Mouse (Mus musculus) R1 (cell line): ENCODE results near the gene Tcf7l2.

ENCODE experiments used
- DNase-seq: peaks from one replicate; pipeline ENCODE4 v3.0.0-alpha.2; 2018; ENCODE audit warnings: low read depth, low spot score

Tcf7l2 gene

GRCm38 (mm10) chr19:55756707-55757106 lies 15.1 kb downstream of the Tcf7l2 start:
- DNase-seq = no peak

DNA sequence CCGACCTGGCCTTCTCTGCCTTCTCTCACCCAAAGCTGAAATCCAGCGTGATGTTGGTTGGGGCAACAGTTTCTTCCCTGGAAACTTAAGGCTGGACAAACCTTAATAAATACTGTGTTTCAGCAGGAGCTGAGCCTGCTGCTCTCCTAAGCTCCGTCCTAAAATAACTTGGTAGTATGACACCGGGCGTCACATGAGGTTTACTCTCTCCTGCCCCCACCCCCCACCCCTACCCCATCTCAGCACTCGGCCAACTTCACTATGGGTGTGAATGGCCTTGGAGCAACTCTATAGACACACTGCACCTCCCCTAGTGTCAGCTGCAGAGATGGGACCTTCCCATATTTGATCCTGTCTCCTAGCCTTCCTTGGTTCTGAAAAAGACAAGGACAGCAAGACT lies 15.8 kb downstream of the Tcf7l2 start:
- DNase-seq = no peak

GRCm38 (mm10) chr19:55758158-55758557 lies 16.5 kb downstream of the Tcf7l2 start:
- no peak for DNase-seq

DNA sequence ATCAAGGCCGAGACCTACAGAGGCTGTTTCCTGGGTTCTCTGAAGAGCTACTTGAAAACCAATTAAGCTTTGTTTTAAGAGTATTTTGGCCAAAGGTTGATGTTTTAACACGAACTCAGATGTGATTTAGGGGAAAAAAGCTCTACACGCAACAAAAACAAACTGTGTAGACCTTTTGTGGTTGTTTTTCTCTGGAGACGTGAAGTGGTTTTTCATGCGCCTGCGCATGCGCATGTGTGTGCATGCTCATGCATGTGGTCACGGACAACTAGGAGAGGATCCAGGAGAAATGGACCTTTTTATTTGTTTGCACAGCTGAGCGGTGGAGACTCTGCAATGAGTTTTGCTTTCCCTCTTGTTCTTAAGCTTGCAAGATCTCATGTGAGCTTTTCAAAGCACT lies 17.4 kb downstream of the Tcf7l2 start:
- DNase-seq = no peak

DNA sequence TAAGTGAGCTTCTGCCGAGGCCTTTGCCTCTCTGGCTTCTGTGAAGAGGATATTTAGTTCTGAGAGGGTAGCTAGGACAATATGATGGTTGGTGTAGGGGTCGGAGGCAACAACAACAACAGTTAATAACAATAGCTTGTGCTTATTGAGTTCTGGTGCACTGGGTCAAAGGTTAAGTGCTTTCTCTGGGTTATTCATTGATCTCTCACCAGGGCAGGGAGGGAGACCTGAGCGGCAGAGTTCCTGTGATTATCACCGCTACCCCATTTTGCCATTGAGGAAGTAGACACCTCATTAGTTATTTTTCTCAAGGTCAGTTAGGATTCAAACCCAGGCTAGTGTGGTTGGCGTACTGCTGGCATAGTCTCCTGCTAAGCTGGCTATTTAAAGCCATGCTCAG lies 19.5 kb downstream of the Tcf7l2 start:
- no peak for DNase-seq

DNA sequence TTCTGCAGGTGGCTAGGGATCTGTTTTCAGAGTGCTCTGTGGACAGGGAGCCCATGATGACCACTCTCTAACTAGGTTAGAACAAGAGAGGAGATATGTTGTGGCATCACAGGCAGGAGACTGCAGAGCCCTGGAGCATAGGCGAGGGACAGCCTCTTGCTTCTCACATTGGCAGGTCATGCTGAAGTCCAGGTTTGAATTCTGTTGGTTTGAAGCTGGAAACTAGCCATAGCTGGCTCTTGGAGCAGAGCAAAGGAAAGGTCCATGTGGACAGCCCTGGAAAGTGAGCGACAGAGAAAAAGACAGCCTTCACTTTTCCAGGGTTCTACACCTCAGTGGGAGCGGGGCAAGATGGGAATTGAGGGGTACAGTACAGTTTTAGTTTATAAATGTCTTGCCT lies 20.6 kb downstream of the Tcf7l2 start:
- DNase-seq = no peak

GRCm38 (mm10) chr19:55765814-55766213 lies 24.2 kb downstream of the Tcf7l2 start:
- DNase-seq = no peak

DNA sequence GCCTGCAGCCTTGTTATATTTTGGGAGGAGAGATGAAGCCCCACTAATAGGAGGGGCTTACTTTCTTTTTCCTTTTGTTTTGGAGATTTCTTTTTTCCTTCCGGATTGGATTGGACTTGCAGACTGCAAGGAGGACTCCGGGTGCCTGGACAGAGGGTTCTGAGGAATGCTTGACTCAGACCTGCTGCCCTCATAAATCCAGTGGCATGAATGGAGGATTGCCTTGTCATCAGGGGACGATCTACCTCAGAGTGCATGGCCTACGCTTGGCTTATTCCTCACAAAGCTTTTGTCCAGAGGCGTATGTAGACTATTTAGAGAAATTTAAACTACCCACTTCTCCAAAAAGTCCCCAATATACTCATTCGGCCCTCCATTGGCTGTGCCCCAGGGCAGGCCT lies 25.5 kb downstream of the Tcf7l2 start:
- no peak for DNase-seq

- DNase-seq = no peak
These were observed 26.0 kb downstream of the Tcf7l2 start for GRCm38 (mm10) chr19:55767579-55767978.

- DNase-seq = no peak
These were observed 26.6 kb downstream of the Tcf7l2 start for GRCm38 (mm10) chr19:55768246-55768645.

DNA sequence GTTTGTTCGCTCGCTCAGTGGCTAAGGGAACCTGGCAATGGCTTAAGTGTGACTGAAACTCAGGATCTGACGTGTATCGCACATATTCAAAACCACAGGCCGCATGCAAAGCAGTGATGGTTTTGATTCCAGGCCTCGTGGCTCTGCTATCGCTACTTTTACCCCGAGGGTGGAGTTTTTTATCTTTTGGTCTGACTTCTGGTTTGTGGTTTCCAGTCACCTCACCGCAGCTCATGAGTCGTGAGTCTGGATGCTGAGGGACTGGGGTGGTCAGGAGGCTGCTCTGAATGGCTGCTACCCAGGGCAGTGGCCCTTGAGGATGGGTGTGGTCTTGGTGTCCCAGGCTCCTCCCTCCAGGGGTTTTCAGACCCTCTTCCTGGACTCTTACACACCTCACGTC lies 27.3 kb downstream of the Tcf7l2 start:
- DNase-seq = no peak

DNA sequence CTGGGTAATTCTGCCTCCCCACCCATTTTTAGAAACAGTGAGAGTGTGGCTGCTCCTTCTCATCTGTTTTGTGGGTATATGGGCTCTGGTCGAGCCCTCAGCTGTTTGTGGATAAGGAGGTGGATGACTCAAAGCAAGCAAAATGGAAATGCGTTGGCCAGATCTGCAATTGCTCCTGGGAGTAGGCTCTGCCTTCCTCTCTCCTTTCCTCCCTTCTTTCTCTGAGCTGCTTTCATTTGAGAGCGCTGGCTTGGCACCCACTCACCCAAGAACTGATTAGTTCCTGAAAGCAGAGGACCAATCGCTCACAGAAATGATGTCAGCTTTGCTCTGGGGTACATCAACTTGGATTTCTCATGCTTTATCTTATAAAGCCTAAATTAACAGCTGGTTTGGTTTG lies 32.7 kb downstream of the Tcf7l2 start:
- DNase-seq = no peak

GRCm38 (mm10) chr19:55774824-55775223 lies 33.2 kb downstream of the Tcf7l2 start:
- no peak for DNase-seq

- DNase-seq = no peak
These were observed 38.3 kb downstream of the Tcf7l2 start for GRCm38 (mm10) chr19:55779871-55780270.

DNA sequence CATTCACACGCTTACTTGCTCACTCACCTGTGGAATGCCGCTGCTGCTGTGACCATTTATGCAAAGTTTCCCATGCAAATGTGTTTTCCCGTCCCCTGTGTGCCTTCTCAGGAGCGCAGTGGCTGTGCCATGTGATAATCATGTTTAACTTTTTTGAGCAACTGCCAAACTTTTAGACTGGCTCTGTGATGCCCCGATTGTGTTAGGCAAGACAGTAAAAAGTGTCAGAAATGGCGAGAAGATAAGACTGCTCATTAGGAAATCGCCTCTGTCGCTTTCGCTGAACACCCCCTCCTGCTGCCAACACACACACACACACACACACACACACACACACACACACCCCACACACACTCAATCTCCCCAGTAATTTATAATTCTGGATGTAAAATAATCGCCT lies 39.5 kb downstream of the Tcf7l2 start:
- peak; percentile 29 for DNase-seq

- no peak for DNase-seq
These were observed 40.1 kb downstream of the Tcf7l2 start for GRCm38 (mm10) chr19:55781681-55782080.

DNA sequence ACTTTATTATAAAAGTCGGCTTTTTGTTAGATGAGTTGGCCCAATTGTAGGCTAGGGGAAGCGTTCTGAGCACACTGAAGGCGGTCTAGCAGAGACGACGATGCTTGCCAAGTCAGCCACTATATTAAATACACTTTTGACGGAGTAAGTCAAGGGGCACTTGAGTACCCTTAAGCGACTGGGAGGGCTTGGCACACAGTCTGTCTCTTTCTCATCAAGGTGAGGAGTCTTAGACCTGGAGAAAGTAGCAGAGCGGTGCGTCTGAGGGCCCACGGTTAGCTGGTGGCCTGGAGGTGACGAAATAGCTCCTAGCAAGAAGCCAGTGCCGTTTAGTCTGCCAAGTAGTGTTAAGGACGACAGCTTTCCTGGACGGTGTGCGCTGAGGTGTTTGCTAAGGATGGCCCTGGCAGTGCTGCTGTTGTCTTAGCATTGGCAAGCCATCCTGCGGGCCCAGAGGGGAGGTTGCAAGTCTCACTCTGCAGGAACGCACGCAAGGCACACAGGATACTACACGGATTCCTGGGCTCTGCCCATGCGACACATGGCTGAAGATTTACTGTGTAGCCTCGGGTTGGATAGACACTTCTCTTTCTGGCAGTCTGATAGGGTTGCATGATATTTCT lies 43.3 kb downstream of the Tcf7l2 start:
- no peak for DNase-seq

GRCm38 (mm10) chr19:55787420-55787819 lies 45.8 kb downstream of the Tcf7l2 start:
- peak; percentile 62 for DNase-seq

- peak; percentile 79 for DNase-seq
These were observed 46.8 kb downstream of the Tcf7l2 start for GRCm38 (mm10) chr19:55788285-55788904.

GRCm38 (mm10) chr19:55788905-55789295 lies 47.3 kb downstream of the Tcf7l2 start:
- no peak for DNase-seq

- peak; percentile 70 for DNase-seq
These were observed 48.2 kb downstream of the Tcf7l2 start for GRCm38 (mm10) chr19:55789838-55790237.

DNA sequence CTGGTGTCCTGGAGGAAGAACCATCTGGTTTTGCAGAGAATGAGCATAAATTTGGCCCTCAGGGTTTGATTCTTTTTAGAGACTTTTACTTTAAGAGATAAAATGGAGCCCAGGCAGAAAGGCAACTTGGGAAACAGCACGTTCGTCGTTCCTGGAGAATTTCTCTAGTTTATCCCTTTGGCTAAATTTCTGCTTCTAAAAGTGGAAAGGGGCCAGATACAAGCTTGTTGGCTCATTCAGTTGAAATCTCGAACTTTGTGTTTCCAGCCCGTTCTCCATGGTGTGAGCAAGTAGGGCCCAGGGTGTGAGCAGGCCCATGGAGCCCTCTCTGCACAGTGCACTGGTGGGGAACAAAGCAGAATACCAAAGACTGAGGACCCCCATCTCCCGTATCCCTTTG lies 49.7 kb downstream of the Tcf7l2 start:
- no peak for DNase-seq

DNA sequence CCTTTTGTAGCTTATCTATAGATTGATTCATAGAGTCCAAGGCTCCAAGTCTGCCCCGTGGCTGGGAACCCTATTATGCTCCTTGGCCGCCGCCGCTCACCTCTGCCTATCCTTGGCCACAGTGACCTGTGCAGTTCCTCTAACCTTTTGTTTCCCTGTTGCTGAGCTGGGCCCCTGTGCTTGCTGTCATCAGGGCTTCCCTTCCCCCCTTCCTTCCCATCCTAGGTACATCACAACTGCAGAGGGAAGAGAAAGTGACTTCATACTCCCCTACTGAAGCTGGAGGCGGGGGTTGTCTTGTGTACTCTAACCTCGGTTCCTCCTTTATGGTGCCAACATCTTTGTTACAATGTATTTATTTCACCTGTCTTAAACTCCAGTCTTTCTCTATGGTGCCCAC lies 50.3 kb downstream of the Tcf7l2 start:
- DNase-seq = no peak

- no peak for DNase-seq
These were observed 51.0 kb downstream of the Tcf7l2 start for GRCm38 (mm10) chr19:55792571-55792970.
